Mouse (Mus musculus) small intestine, adult 2 months (tissue): ENCODE results near the gene Gm13089. TPM values are rescaled to one million over a fixed set of nuclear protein-coding genes. Genes with fewer than 3 reads are reported as not detected.
"Not testable (repeated sequence)": the region's sequence is repeated elsewhere in the genome, so short reads cannot be mapped to it uniquely, and the experiment has no call there.

Experiments used
- H3K27ac ChIP-seq: fragments of 200-500 bp; 2 replicates; pipeline ENCODE4 v1.5.1; 2012; ENCODE audit warnings: low read depth, low read length, control low read depth, inconsistent platforms; ENCODE audit not compliant: insufficient read depth
- H3K27me3 ChIP-seq: fragments of 200-500 bp; 2 replicates; pipeline ENCODE4 v1.6.1; 2012; ENCODE audit warnings: mild to moderate bottlenecking, moderate library complexity, low read length, inconsistent platforms; ENCODE audit not compliant: control insufficient read depth, insufficient read depth
- H3K36me3 ChIP-seq: fragments of 200-500 bp; 2 replicates; pipeline ENCODE4 v1.6.1; 2012; ENCODE audit warnings: mild to moderate bottlenecking, low read length, control low read depth, inconsistent platforms; ENCODE audit not compliant: control insufficient read depth, insufficient read depth
- H3K4me1 ChIP-seq: fragments of 200-500 bp; 2 replicates; pipeline ENCODE4 v1.6.1; 2012; ENCODE audit warnings: low read length, inconsistent platforms, mixed read lengths; ENCODE audit not compliant: control insufficient read depth, insufficient read depth, insufficient read length
- H3K4me3 ChIP-seq: fragments of 200-500 bp; 2 replicates; pipeline ENCODE4 v1.5.1; 2012; ENCODE audit warnings: low read depth, mild to moderate bottlenecking, control low read depth, inconsistent platforms, low read length, moderate library complexity
- CTCF ChIP-seq: fragments of 200-500 bp; IDR thresholded peaks from 2 replicates; pipeline ENCODE4 v1.5.1; 2012; ENCODE audit warnings: low read depth, mild to moderate bottlenecking, control low read depth, inconsistent platforms, low read length, moderate library complexity, mixed read lengths; ENCODE audit not compliant: insufficient replicate concordance, insufficient read length; ENCODE audit errors: extremely low read depth
- POLR2A ChIP-seq: fragments of 200-500 bp; IDR thresholded peaks from 2 replicates; pipeline ENCODE4 v1.6.1; 2012; ENCODE audit warnings: low read depth, mild to moderate bottlenecking, control low read depth, inconsistent platforms, low read length, moderate library complexity
- whole genome bisulfite sequencing: fragments of 180-500 bp; shearing (Covaris S2); methylation state at CpG from one replicate; pipeline ENCODE4 v1.1.7; 2018; 5-methylcytosine and 5-hydroxymethylcytosine counted together
- polyA plus RNA-seq: library from polyadenylated mRNA; depleted of rRNA; stranded (reverse); fragments of >200 nt; gene quantifications from 2 replicates; pipeline ENCODE4 v1.2.3, GENCODE M21; 2012; rRNA removed

Gm13089 gene
- polyA plus RNA-seq = not detected in 2 replicates

DNA sequence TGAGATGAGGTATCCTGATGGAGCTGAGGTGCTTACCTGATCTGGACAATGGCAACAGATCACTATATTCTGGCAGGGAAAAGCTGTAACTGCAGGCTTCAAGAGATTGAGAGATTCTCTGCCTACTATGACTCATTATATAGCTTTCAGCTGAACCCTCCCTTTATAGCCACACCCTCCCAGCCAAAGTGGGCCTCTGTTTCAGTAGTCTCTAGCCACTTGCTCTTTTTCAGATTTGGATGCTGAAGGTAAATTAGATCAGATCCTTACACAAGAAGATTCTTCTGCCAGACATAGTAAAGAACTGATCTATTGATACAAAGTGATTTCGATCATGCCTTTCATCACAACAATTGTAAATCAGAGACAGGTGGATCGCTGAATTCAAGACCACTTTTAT lies at the start of gene Gm13089:
Gm13089 (minus strand) TSS at position 101 of the 400 bp plus-strand sequence.
- Histone ChIP-seq H3K27ac (no peak within 1 kb of the TSS), H3K27me3 (no peaks in the 10 kb centered on the region), H3K4me3 (no peak within 1 kb of the TSS), H3K36me3 (no peaks in the 10 kb centered on the region), H3K4me1 (no peaks in the 10 kb centered on the region)
- TF ChIP-seq CTCF (no peak), POLR2A (no peak)
- 77% methylated on average over 2 of the region's 2 CpGs for WGBS

DNA sequence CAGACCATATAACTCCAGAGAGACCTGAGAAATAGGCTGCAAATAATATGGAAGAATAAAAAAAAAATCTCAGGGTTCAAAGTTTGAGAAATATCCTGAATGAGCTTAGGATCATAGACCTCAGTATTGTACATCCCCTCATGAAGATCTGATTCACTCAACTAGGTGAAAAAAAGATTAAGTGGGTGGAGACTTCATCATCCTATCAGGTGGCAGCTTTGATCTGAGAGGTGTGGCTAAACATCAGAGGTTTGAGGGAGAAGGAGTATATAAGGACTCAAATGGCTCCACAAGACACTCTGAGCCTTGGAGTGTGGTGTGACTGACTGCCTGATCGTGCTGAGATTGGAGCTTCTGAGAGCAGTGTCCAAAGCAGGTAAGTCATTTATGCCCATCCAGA lies 16.6 kb upstream of the Gm13089 start, which contains the start of gene Gm13078:
Gm13078 (plus strand) TSS at position 301 of the 400 bp plus-strand sequence.
- Histone ChIP-seq H3K4me1 (no peaks in the 10 kb centered on the region), H3K36me3 (no peaks in the 10 kb centered on the region), H3K27me3 (no peaks in the 10 kb centered on the region), H3K27ac (no peak within 1 kb of the TSS), H3K4me3 (no peak within 1 kb of the TSS)
- 82% methylated on average over 1 of the region's 1 CpGs for WGBS
- no peak for TF ChIP-seq POLR2A
- no peak for TF ChIP-seq CTCF

DNA sequence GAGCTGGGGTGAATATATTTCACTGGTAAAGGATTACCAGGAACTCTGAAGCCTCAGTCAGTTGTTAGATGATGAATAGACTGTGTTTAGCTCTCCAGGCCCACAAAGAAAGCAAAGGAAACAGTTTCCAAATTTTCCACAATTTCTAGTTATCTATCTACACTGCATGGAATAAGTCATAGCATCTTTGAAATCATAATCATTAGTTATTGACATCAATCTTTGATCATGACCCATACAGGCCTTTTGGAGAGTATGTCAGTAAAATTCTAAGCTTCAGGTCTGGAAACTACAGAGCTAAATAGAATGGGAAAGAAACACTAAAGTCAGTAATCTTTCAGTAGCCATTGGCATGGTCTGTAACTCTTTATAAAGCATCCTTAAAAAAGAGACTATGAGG lies 45.4 kb downstream of the Gm13089 start, which contains the start of gene Gm13088:
Gm13088 (minus strand) TSS at position 101 of the 400 bp plus-strand sequence.
- H3K27me3 ChIP-seq, H3K36me3 ChIP-seq, H3K27ac ChIP-seq, H3K4me3 ChIP-seq, H3K4me1 ChIP-seq: not testable (repeated sequence)

Other genes starting within 250 kb of the Gm13089 start
- not detected in 2 replicates for gene Gm13043, start 191.4 kb downstream of the Gm13089 start, polyA plus RNA-seq
- not detected in 2 replicates for gene Gm13040, start 166.8 kb downstream of the Gm13089 start, polyA plus RNA-seq
- gene BC080695, start 151.0 kb downstream of the Gm13089 start, polyA plus RNA-seq = not detected in 2 replicates
- gene Gm13057, start 151.0 kb downstream of the Gm13089 start, polyA plus RNA-seq = not detected in 2 replicates
- not detected in 2 replicates for gene Gm13083, start 87.7 kb downstream of the Gm13089 start, polyA plus RNA-seq
- not detected in 2 replicates for gene Gm13088, start 45.5 kb downstream of the Gm13089 start, polyA plus RNA-seq
- gene Gm13078, start 16.7 kb upstream of the Gm13089 start, polyA plus RNA-seq = not detected in 2 replicates
- not detected in 2 replicates for gene Gm13023, start 86.6 kb upstream of the Gm13089 start, polyA plus RNA-seq
- gene Gm13084, start 113.4 kb upstream of the Gm13089 start, polyA plus RNA-seq = not detected in 2 replicates
- gene Gm13103, start 143.8 kb upstream of the Gm13089 start, polyA plus RNA-seq = not detected in 2 replicates
- gene Pramef6, start 197.7 kb upstream of the Gm13089 start, polyA plus RNA-seq = not detected in 2 replicates
- gene Pramef25, start 248.3 kb upstream of the Gm13089 start, polyA plus RNA-seq = not detected in 2 replicates